Mouse (Mus musculus): ENCODE results near the gene Mgat3. TPM values are rescaled to one million over a fixed set of nuclear protein-coding genes. Genes with fewer than 3 reads are reported as not detected.

The Mgat3 gene
- 14.8 and 15.8 TPM in 2 replicates for polyA plus RNA-seq (2012; rRNA removed)

DNA sequence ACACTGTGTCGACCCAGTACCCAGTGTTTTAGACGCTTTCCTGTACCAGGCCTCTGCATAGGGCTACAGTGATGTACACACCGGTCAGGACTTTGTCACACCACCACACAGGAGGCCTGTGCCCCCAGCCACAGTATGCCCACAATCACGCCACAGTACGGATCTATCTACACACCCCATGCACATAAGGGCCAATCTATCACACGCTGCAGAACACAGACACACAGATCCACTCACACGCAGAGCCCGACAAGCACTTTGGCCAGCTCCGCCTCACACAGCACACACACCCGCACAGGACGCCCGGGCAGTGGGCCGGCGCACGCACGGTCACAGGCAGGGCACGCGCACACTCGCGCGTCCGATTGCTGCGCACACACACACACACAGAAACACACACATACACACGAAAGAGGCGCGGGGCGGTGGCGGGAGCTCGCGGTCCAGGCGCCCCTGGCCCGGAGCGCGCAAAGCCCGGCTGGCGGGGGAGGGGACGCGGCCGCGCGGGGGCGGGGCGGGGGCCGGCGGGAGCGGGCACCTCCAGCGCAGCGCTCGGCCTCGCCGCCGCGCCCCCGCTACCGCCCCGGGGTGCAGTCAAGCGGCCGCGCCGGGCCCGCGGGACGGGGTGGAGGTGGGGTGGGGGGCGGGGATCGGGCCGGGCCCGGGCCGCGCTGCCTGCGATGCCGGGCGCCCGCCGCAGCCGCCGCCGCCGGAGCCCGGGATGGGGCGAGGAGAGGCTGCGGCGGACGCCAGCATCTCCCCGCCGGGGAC lies at the start of gene Mgat3:
Mgat3 (plus strand) TSS at position 721 of the 771 bp plus-strand sequence.

DNA sequence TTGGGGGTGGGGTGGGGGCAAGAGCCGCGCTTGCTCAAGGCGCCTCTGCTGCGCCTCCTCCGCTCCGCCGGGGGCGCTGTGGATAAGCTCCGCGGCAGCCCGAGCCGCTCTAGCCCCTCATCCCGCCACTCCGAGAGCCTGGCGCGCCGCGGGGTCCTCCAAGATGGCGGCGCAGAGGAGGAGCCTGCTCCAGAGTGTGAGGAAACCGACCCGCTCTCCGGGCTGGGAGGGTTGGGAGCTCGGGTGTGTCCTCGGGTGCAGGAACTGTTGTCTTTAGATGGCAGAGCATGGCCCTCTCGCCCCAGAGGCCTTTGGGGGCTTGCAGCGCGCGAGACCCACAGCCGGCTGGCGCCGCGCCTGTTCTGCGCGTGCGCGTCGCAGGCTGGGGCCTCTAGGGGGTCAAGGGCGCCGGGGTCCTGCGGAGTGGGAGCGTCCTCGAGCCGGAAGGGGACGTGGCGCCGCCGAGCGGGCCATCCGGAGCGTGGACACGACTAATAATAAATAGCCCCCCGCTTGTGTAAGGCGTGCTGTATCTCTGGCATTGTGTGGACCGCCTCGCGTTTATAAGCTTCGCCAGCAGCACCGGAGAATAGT lies 40.4 kb upstream of the Mgat3 start, which contains the start of gene Tab1:
Tab1 (plus strand) TSS at position 135 of the 594 bp plus-strand sequence.

DNA sequence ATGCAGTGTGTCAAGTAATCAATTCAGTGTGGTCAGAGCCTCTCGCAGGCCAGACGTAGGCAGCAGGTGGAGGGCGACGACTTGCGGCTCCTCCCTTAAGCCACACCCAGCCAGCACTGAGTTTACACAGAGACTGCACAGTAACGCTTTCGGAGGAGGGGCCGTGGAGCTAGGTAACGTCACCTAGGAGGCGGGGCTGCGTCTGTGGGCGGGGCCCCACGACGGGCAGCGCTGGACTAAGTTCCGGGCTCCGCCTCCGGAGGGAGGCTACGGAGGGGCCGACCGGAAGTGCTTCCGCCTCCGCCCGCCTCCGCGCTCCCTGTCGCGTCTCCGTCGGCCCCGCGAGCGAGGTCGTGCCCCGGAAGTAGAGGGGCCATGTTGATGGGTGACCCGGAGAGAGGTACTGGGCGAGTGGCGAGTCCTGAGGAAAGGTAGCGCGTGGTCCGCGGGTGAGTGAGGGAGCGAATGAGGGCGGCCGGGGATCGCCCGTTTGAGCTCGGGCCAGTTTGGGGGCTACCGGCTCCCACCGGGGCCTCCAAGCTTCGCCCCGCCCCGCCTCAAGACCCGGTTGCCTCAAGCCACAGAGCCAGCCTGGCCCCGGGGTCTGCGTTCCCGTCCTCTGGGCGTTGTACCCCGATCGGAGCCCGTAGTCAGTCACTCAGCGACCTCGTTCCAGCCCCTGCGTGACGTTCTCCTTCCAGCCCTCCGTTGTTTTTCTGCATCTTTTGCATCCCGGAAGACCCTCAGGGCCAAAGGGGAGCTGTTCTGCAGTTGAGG lies 60.4 kb downstream of the Mgat3 start, which contains the start of gene Mief1:
Mief1 (plus strand) TSS at position 286 of the 777 bp plus-strand sequence.

DNA sequence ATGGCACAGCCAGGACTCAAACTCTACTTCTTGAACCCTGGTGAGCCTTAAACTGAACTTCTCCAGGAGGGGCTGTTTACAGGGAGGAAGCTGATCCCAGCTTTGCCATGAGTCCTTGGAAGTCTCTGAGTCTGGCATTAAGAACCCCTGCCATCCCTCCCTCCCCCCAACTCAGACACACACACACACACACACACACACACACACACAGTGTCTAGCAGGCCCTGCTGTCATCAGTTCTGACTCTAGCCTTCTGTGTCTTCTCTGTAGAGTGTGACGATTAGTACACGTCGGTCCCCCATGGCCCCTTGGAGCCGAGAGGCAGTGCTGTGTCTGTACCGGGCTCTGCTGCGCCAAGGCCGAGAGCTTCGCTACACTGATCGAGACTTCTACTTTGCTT lies 62.0 kb downstream of the Mgat3 start, which contains the start of gene AC140267.1:
AC140267.1 (plus strand) TSS at position 301 of the 400 bp plus-strand sequence.

DNA sequence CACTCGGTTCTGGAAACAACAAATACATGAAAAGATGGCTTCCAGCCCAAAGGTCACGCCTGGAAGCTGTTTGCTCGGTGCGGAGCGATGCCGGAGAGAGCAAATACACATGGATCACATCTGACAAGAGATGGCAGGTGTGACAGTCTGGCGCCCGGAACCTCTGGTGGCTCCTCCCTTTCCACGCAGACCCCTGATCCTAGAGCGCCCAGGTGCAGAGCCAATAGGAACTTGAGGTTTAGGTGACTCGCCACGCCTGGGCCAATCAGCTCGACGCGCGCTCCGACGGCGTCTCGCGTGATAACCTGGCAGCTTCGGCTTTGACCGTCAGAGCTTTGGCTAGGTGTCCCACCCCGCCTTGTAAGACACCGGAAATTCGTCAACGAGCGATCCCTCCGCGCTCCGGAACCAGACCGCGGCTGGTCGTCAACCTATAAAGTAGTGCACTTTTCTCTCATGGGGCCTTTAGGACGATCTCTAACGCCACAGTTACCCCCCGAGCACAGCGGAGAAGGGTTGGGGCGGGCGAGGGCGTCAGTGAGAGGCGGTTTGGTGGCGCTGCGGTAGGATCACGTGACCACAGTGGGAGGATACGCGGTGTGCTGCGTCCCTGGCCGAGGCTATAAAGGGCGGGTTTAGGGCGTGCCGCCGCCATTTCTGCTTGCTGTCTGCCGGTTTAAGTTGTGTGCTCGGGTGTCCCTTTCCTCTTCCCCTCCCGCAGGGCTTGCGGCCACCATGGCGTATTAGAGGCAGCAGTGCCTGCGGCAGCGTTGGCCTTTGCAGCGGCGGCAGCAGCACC lies 81.5 kb downstream of the Mgat3 start, which contains the start of gene Atf4:
Atf4 (plus strand) TSS at position 338 of the 799 bp plus-strand sequence.

DNA sequence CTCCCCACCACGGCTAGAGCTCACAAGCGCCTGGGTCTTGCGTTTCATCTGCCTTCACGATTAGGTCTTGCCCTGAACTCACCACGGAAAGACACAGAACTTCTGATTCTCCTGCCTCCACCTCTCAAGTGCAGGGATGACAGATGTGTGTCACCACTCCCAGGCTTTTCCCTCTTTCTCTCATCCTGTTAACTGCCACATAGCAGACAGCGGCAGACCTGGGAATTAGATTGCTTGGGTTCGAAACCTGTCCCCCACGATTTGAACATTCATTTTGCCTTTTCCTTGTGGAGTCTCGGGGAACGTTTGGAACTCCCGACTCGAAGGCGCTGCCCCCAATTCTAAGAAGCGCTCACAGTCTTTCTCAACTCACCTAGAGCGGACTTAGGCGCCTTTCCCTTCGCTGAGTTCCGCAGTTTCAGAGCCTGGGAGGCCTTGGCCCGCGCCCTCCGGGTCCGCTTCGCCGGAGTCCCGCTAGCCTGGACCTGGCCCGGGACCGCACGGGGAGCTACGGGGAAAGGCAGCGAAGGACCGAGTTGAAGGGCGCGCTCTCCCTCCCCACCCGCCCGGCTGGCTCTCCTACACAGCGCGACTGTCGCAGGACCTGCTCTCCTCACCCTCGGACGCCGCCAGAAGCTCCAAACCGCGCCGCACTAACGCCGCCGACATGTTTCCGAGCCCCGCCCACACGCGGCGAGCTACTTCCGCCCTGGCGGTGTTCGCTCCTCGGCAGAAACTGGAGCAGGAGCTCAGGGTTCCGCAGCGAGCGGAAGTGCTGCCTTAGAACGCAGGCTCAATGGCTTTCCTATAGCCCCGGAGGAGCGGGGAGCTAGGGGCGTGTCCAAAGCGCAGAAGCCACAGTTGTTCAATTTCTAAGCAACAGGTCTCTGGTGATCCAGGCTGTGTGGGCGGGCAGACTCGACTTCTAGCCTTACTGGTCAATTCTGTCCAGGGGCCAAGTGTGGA lies 90.4 kb downstream of the Mgat3 start, which contains the start of gene Rps19bp1:
Rps19bp1 (minus strand) TSS at position 706 of the 966 bp plus-strand sequence.

Other genes starting within 250 kb of the Mgat3 start
- gene Cbx7, start 202.6 kb upstream of the Mgat3 start, polyA plus RNA-seq (2012; rRNA removed), result 13.7 and 24.7 TPM in 2 replicates
- gene Pdgfb, start 158.7 kb upstream of the Mgat3 start, polyA plus RNA-seq (2012; rRNA removed), result 15.7 and 20.9 TPM in 2 replicates
- 118 and 135 TPM in 2 replicates for gene Syngr1, start 82.4 kb upstream of the Mgat3 start, polyA plus RNA-seq (2012; rRNA removed)
- 288 and 389 TPM in 2 replicates for gene Rpl3, start 81.9 kb upstream of the Mgat3 start, polyA plus RNA-seq (2012; rRNA removed)
- 21.3 and 21.9 TPM in 2 replicates for gene Tab1, start 40.6 kb upstream of the Mgat3 start, polyA plus RNA-seq (2012; rRNA removed)
- gene Mief1, start 60.3 kb downstream of the Mgat3 start, polyA plus RNA-seq (2012; rRNA removed), result 4.9 and 5.9 TPM in 2 replicates
- gene AC140267.1, start 62.1 kb downstream of the Mgat3 start, polyA plus RNA-seq (2012; rRNA removed), result not detected in 2 replicates
- gene Atf4, start 81.5 kb downstream of the Mgat3 start, polyA plus RNA-seq (2012; rRNA removed), result 83.1 and 91.7 TPM in 2 replicates
- 11.4 and 15.8 TPM in 2 replicates for gene Rps19bp1, start 90.6 kb downstream of the Mgat3 start, polyA plus RNA-seq (2012; rRNA removed)
- 0.05 TPM in 2 replicates for gene Cacna1i, start 113.5 kb downstream of the Mgat3 start, polyA plus RNA-seq (2012; rRNA removed)

All from stomach, adult 2 months (tissue).